Mouse (Mus musculus) intestine, postnatal 0 days (tissue): ENCODE data around the gene 4833439L19Rik. TPM values are rescaled to one million over a fixed set of nuclear protein-coding genes. Genes with fewer than 3 reads are reported as not detected.
A peak's percentile ranks its signal among the peaks of the same experiment; 100 is the strongest.

Experiments used
- ATAC-seq: fragments of 200-750 bp; cut with Nextera tagmentation; 2 replicates; pipeline ENCODE4 v1.8.0; 2017; ENCODE audit warnings: mild to moderate bottlenecking, moderate TSS enrichment, moderate library complexity
- H3K27ac ChIP-seq: fragments of 300-500 bp; sonication (generic); 2 replicates; pipeline ENCODE4 v1.5.1; 2014; ENCODE audit warnings: mild to moderate bottlenecking, low read depth, low read length, moderate library complexity
- H3K27me3 ChIP-seq: fragments of 300-500 bp; sonication (generic); replicated peaks from 2 replicates; pipeline ENCODE4 v1.6.1; 2014; ENCODE audit warnings: low read length, mixed read lengths; ENCODE audit not compliant: control insufficient read depth, insufficient read depth
- H3K36me3 ChIP-seq: fragments of 300-500 bp; sonication (generic); 2 replicates; pipeline ENCODE4 v1.6.1; 2014; ENCODE audit warnings: mild to moderate bottlenecking, moderate library complexity; ENCODE audit not compliant: control insufficient read depth, insufficient read depth
- H3K4me1 ChIP-seq: fragments of 300-500 bp; sonication (generic); replicated peaks from 2 replicates; pipeline ENCODE4 v1.6.1; 2014; ENCODE audit warnings: antibody characterized with exemption, low read length, mixed read lengths; ENCODE audit not compliant: control insufficient read depth, insufficient read depth
- H3K4me2 ChIP-seq: fragments of 300-500 bp; sonication (generic); replicated peaks from 2 replicates; pipeline ENCODE4 v1.6.1; 2014; ENCODE audit warnings: low read depth, mild to moderate bottlenecking, moderate library complexity
- H3K4me3 ChIP-seq: fragments of 300-500 bp; sonication (generic); 2 replicates; pipeline ENCODE4 v1.5.1; 2014; ENCODE audit warnings: low read depth, low read length
- H3K9ac ChIP-seq: fragments of 300-500 bp; sonication (generic); 2 replicates; pipeline ENCODE4 v1.6.1; 2014; ENCODE audit warnings: mild to moderate bottlenecking, low read depth, low read length
- H3K9me3 ChIP-seq: fragments of 300-500 bp; sonication (generic); 2 replicates; pipeline ENCODE4 v1.6.1; 2016; ENCODE audit warnings: mixed run types; ENCODE audit not compliant: control insufficient read depth
- CTCF ChIP-seq: sonication (generic); IDR thresholded peaks from 2 replicates; pipeline ENCODE4 v1.5.1; 2016; ENCODE audit warnings: low read depth, mild to moderate bottlenecking, control low read depth, antibody characterized with exemption, moderate library complexity
- WGBS: fragments of 180-500 bp; shearing (Covaris S2); extraction: QIAGEN DNeasy Blood & Tissue Kit; methylation state at CpG from one replicate; pipeline ENCODE4 v1.1.7; 2014; 5-methylcytosine and 5-hydroxymethylcytosine counted together
- polyA plus RNA-seq: library from polyadenylated mRNA; unstranded; fragments of >200 nt; fragmentation: Nextera tagmentation; extraction: Ambion mirVana; gene quantifications from 2 replicates; pipeline ENCODE4 v1.2.1, GENCODE M21; 2015

4833439L19Rik gene
- polyA plus RNA-seq, 1 experiment from 2014 or later: 99.6 TPM

DNA sequence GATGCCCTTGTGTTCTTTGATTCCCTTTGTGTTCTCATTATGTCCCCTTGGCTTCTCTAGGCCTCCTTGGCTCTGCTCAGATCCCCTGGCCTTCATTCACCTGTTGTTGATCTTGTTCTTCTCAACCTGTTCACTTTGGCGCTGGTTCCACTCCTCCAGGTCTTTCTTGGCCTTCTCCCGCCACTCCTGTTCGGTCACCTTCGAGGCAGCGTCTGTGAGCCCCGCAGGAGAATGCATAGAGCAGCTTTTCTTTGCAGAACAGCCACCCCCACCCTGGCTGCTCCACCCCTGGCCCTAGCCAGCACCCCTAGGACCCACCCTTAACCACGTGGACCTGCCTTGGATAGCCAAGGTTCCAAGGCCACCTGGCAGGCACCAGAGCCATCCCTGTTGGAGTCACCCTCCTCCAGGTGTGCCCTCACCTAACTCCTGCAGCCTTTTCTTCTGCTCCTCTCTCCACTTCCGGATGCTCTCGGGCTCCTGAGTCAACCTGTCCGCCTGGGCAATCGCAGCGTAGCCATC lies 33.4 kb upstream of the 4833439L19Rik start:
- Histone ChIP-seq H3K4me3 (no peak overlapping the region), H3K36me3 (peaks cover 31% of the 10 kb centered on the region), H3K4me2 (no peak overlapping the region), H3K27ac (no peak overlapping the region), H3K9ac (no peak overlapping the region), H3K27me3 (no peaks in the 10 kb centered on the region), H3K4me1 (peaks cover 15% of the 10 kb centered on the region), H3K9me3 (no peaks in the 10 kb centered on the region)
- ATAC-seq: no peak
- TF ChIP-seq CTCF: no peak
- 81% methylated on average over 12 of the region's 12 CpGs for WGBS

- Histone ChIP-seq H3K27me3 (no peaks in the 10 kb centered on the region), H3K9me3 (no peaks in the 10 kb centered on the region), H3K36me3 (peaks cover 39% of the 10 kb centered on the region), H3K4me3 (no peak overlapping the region), H3K27ac (no peak overlapping the region), H3K4me2 (no peak overlapping the region), H3K9ac (no peak overlapping the region), H3K4me1 (peaks cover 3% of the 10 kb centered on the region; the same call in 1 of the 2 replicates)
- no peak for ATAC-seq
- 42% methylated on average over 5 of the region's 5 CpGs for WGBS
- no peak for TF ChIP-seq CTCF
Measured at GRCm38 (mm10) chr13:54596870-54597269, 31.6 kb upstream of the 4833439L19Rik start.

GRCm38 (mm10) chr13:54596107-54596690 lies 31.0 kb upstream of the 4833439L19Rik start:
- Histone ChIP-seq H3K4me2 (no peak overlapping the region), H3K36me3 (peaks cover 39% of the 10 kb centered on the region), H3K4me1 (peaks cover 3% of the 10 kb centered on the region; the same call in 1 of the 2 replicates), H3K27me3 (no peaks in the 10 kb centered on the region), H3K27ac (peak overlapping the region; percentile 15), H3K4me3 (no peak overlapping the region), H3K9ac (no peak overlapping the region), H3K9me3 (no peaks in the 10 kb centered on the region)
- peak; percentile 62 for ATAC-seq
- peak; percentile 42 for TF ChIP-seq CTCF
- 45% methylated on average over 8 of the region's 8 CpGs for WGBS

- WGBS: 92% methylated on average over 11 of the region's 11 CpGs
- no peak overlapping the region for H3K27ac ChIP-seq
- TF ChIP-seq CTCF: no peak
Measured at GRCm38 (mm10) chr13:54593617-54594016, 28.4 kb upstream of the 4833439L19Rik start.

DNA sequence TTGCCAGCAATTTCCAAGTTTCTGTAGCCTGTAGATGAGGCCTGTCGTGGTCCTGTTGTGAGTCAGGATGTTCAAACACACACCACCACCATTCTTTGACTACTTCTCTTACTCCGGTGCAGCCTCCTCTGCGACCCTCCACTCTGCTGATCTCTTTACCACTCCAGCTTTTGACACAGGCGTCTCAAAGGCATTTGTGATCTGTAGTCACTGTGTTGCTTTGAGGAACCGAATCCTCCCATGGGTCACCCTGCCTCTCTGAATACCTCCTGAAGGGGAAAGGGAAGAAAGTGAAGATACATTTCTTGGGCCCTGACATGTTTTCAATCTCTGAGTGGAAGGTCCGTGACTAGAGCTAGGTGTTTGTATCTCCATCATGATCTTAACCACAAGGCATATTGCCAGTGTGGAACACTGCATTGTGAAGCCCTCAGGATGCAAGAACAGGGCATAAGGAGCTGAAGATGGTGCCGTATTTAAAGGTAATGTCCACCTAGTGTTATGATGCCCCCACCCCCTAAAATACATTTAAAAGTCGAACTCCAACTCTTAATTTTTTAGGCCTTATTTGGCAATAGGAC lies 26.6 kb upstream of the 4833439L19Rik start:
- no peak for ATAC-seq
- TF ChIP-seq CTCF: no peak
- H3K4me3 ChIP-seq: no peak overlapping the region
- H3K9me3 ChIP-seq: no peaks in the 10 kb centered on the region
- H3K36me3 ChIP-seq: peaks cover 17% of the 10 kb centered on the region; the same call in 1 of the 2 replicates
- peaks cover 3% of the 10 kb centered on the region; the same call in 1 of the 2 replicates for H3K4me1 ChIP-seq
- peak overlapping the region; percentile 90; the same call in 1 of the 2 replicates for H3K4me2 ChIP-seq
- no peak overlapping the region for H3K27ac ChIP-seq
- 90% methylated on average over 8 of the region's 8 CpGs for WGBS
- no peak overlapping the region for H3K9ac ChIP-seq
- no peaks in the 10 kb centered on the region for H3K27me3 ChIP-seq

More at GRCm38 (mm10) chr13:54593617-54594016, 28.4 kb upstream of the 4833439L19Rik start:
- Histone ChIP-seq H3K4me2 (no peak overlapping the region), H3K4me1 (peaks cover 3% of the 10 kb centered on the region; the same call in 1 of the 2 replicates), H3K36me3 (peaks cover 32% of the 10 kb centered on the region), H3K4me3 (no peak overlapping the region), H3K9ac (no peak overlapping the region), H3K9me3 (no peaks in the 10 kb centered on the region), H3K27me3 (no peaks in the 10 kb centered on the region)
- no peak for ATAC-seq
